9 mouse cellular contexts compared by ENCODE assay signal in genomic region chr7:143073086-143073485, GRCm38 (mm10). TPM values are rescaled to one million over a fixed set of nuclear protein-coding genes. Genes with fewer than 3 reads are reported as not detected.
A peak's percentile ranks its signal among the peaks of the same experiment; 100 is the strongest.
DNase-seq lines count a peak whose midpoint lies in the region; TF ChIP-seq lines count a peak whose summit lies in the region.
"Had no signal": no experiment of that assay in that cellular context is flagged by ENCODE, and none has a peak within 500 bp of the region (broad histone marks: within the 10 kb centered on the region; RNA-seq: fewer than 3 reads in every experiment).

No protein-coding gene starts in this region.

- H3K4me3 ChIP-seq in layer of hippocampus, adult 2 months = no peak overlapping the region

- no peak overlapping the region for H3K27ac ChIP-seq in layer of hippocampus, adult 2 months
- H3K27ac ChIP-seq: macrophage had no signal

- peak; percentile 45 to 46 for DNase-seq in cerebellum, adult 18-20 months
- no peak for DNase-seq in cerebellum, adult 11 months
- peak in 1 of 2 experiments; percentile 31 for DNase-seq in layer of hippocampus, adult 2 months (ENCODE audit: low spot score in 2 of 2)
- no peak for DNase-seq in layer of hippocampus, adult 11-12 months (ENCODE audit: low spot score)
- DNase-seq in MEL-GATA-1-ER (ENCODE audit: extremely low read depth, low read depth) = peak; percentile 46
- peak; percentile 77 for DNase-seq in induced T-regulatory cell, adult 2 months (ENCODE audit: low read depth)
- peak; percentile 52 to 81 for DNase-seq in spleen, postnatal 4 days (ENCODE audit: low spot score in 2 of 2)
- no peak for DNase-seq in frontal cortex, postnatal 14 days (ENCODE audit: low spot score in 2 of 2)

- peak; percentile 84 for TF ChIP-seq CTCF in layer of hippocampus, adult 2 months (conservative IDR thresholded peaks at IDR 0.05)

RNA-seq across cellular contexts. Expression of gene Tssc4, which starts 4.0 kb away (rescaled TPM):
- total RNA-seq in layer of hippocampus, adult 2 months (2021) = 10 to 100 TPM; 38.5 to 41.4 TPM

RNA-seq across cellular contexts. Expression of gene Cd81, which starts 20.5 kb away (rescaled TPM):
- 100 to 1,000 TPM; 419 to 448 TPM for total RNA-seq in layer of hippocampus, adult 2 months (2021)

RNA-seq across cellular contexts. Expression of gene Trpm5, which starts 21.4 kb away (rescaled TPM):
- total RNA-seq in layer of hippocampus, adult 2 months (2021) = not detected

RNA-seq across cellular contexts. Expression of gene Kcnq1, which starts 33.1 kb away (rescaled TPM):
- under 1 TPM; 0.29 to 0.97 TPM for total RNA-seq in layer of hippocampus, adult 2 months (2021)

Comparison
In these comparisons a context has a peak if more than half of its experiments do, and no peak if none do; other contexts are left out.
1. DNase-seq: peak in cerebellum, adult 18-20 months (2 of 2), MEL-GATA-1-ER (single experiment), induced T-regulatory cell, adult 2 months (single experiment) and spleen, postnatal 4 days (2 of 2); none in cerebellum, adult 11 months (single experiment), layer of hippocampus, adult 11-12 months (single experiment) and frontal cortex, postnatal 14 days (0 of 2).